Mouse (Mus musculus) stomach, postnatal 0 days (tissue): ENCODE measurements around the gene Kif1b. TPM values are rescaled to one million over a fixed set of nuclear protein-coding genes. Genes with fewer than 3 reads are reported as not detected.

Experiments
- ATAC-seq: fragments of 200-750 bp; cut with Nextera tagmentation; 2 replicates; pipeline ENCODE4 v1.8.0; 2017; ENCODE audit not compliant: low FRiP score, low TSS enrichment
- DNase-seq: peaks from one replicate; pipeline ENCODE4 v3.0.0-alpha.2; 2016; ENCODE audit warnings: low spot score
- H3K27ac ChIP-seq: fragments of 300-500 bp; sonication (generic); replicated peaks from 2 replicates; pipeline ENCODE4 v1.5.1; 2014; ENCODE audit warnings: mild to moderate bottlenecking, control low read depth
- H3K27me3 ChIP-seq: fragments of 300-500 bp; sonication (generic); 2 replicates; pipeline ENCODE4 v1.6.1; 2014; ENCODE audit warnings: low read length; ENCODE audit not compliant: control insufficient read depth, insufficient read depth
- H3K36me3 ChIP-seq: fragments of 300-500 bp; sonication (generic); 2 replicates; pipeline ENCODE4 v1.6.1; 2014; ENCODE audit warnings: low read length, mixed read lengths; ENCODE audit not compliant: control insufficient read depth, insufficient read depth
- H3K4me1 ChIP-seq: fragments of 300-500 bp; sonication (generic); replicated peaks from 2 replicates; pipeline ENCODE4 v1.6.1; 2014; ENCODE audit warnings: antibody characterized with exemption; ENCODE audit not compliant: control insufficient read depth, insufficient read depth
- H3K4me2 ChIP-seq: fragments of 300-500 bp; sonication (generic); replicated peaks from 2 replicates; pipeline ENCODE4 v1.6.1; 2014; ENCODE audit warnings: low read depth, mild to moderate bottlenecking, control low read depth, moderate library complexity
- H3K4me3 ChIP-seq: fragments of 300-500 bp; sonication (generic); 2 replicates; pipeline ENCODE4 v1.5.1; 2014; ENCODE audit warnings: low read depth, low read length, control low read depth
- H3K9ac ChIP-seq: fragments of 300-500 bp; sonication (generic); 2 replicates; pipeline ENCODE4 v1.6.1; 2014; ENCODE audit warnings: mild to moderate bottlenecking, low read length, control low read depth, mixed read lengths
- H3K9me3 ChIP-seq: fragments of 300-500 bp; sonication (generic); 2 replicates; pipeline ENCODE4 v1.6.1; 2016; ENCODE audit warnings: low read length; ENCODE audit not compliant: control insufficient read depth
- CTCF ChIP-seq: IDR thresholded peaks from 2 replicates; pipeline ENCODE4 v1.5.1; 2016; ENCODE audit warnings: antibody characterized with exemption, low read depth, mild to moderate bottlenecking, moderate library complexity
- EP300 ChIP-seq: optimal IDR thresholded peaks from 2 replicates; pipeline ENCODE3; 2016; ENCODE audit warnings: antibody characterized with exemption
- WGBS: fragments of 180-500 bp; shearing (Covaris S2); extraction: QIAGEN DNeasy Blood & Tissue Kit; methylation state at CpG from one replicate; pipeline ENCODE4 v1.1.7; 2014; 5-methylcytosine and 5-hydroxymethylcytosine counted together
- polyA plus RNA-seq: library from polyadenylated mRNA; unstranded; fragments of >200 nt; fragmentation: Nextera tagmentation; extraction: Ambion mirVana; gene quantifications from 2 replicates; pipeline ENCODE4 v1.2.1, GENCODE M21; 2015

The Kif1b gene
- polyA plus RNA-seq, 1 experiment from 2014 or later = 23.9 TPM

DNA sequence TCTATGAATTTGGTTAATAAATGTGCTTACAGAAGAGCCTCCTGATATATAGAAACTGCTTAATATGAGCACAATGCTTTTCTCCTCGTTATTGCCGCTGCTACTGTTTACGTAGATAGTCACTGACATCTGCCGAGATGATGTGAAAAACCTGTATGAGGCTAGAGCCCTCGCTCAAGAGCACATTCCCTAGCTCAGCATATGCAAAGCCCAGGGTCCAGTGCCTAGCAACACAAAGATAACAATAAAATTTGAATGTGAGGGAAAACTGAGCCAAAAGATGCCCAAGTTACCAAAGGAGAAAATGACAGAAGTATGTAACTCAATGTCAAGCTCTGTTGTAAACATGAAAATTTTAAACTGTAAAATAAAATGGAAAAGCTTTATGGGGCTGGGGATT, 4.0 kb downstream of the Kif1b start:
- H3K9ac ChIP-seq = no peak overlapping the region
- DNase-seq (no peak), ATAC-seq (no peak)
- 41% methylated on average over 5 of the region's 5 CpGs for WGBS
- no peak overlapping the region for H3K4me3 ChIP-seq
- H3K4me2 ChIP-seq = no peak overlapping the region
- peaks cover 5% of the 10 kb centered on the region for H3K4me1 ChIP-seq
- no peak overlapping the region for H3K27ac ChIP-seq
- no peak for TF ChIP-seq EP300
- no peak for TF ChIP-seq CTCF
- H3K36me3 ChIP-seq = no peaks in the 10 kb centered on the region
- H3K9me3 ChIP-seq = no peaks in the 10 kb centered on the region
- no peaks in the 10 kb centered on the region for H3K27me3 ChIP-seq

DNA sequence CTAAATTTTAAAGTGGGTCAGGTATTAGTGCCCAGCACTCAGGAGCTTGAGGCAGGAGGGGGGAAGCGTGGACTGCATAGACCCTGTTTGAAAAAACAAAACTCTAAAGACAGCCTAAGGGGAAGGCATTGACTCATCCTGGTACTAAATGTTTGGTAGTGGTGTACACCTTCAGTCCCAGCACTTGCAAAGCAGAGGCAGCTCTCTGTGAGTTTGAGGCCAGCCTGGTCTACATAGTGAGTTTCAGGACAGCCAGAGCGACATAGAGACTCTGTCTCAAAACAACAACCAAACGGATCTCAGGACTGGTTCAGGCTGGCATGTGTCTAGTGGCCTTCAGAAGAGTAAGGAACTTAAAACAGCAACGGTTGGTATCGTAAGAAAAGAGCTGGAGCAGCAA, 4.7 kb downstream of the Kif1b start:
- 62% methylated on average over 5 of the region's 5 CpGs for WGBS
- Histone ChIP-seq H3K4me1 (peaks cover 5% of the 10 kb centered on the region), H3K27me3 (no peaks in the 10 kb centered on the region), H3K4me2 (no peak overlapping the region), H3K9me3 (no peaks in the 10 kb centered on the region), H3K36me3 (no peaks in the 10 kb centered on the region), H3K27ac (no peak overlapping the region), H3K4me3 (no peak overlapping the region), H3K9ac (no peak overlapping the region)
- TF ChIP-seq CTCF (no peak), EP300 (no peak)
- DNase-seq = no peak
- no peak for ATAC-seq

DNA sequence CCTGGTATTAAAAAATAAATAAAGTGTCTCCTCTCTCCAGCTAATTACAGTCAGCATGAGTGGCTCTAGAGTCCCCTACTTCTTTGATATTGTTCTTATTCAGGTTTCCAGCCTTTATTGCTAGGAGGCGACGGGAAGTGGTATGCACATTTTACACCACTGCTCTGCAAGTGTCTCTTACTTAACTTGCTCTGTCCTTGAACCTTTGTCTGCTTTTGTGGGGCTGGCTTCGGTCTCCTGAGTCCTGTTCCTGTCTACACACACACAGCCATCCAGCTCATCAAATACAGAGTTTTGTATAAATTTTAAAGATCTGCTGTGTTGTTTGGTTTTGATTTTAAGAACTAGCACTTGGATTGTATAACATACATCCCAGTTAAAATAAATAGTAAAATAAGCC, 5.4 kb downstream of the Kif1b start:
- TF ChIP-seq EP300 = no peak
- TF ChIP-seq CTCF = no peak
- no peak for DNase-seq
- Histone ChIP-seq H3K9ac (no peak overlapping the region), H3K4me3 (no peak overlapping the region), H3K4me1 (peaks cover 5% of the 10 kb centered on the region), H3K27me3 (no peaks in the 10 kb centered on the region), H3K27ac (0 out of 2 replicates have a peak overlapping the region, but pooled peaks have one; percentile 24), H3K36me3 (no peaks in the 10 kb centered on the region), H3K9me3 (no peaks in the 10 kb centered on the region), H3K4me2 (no peak overlapping the region)
- ATAC-seq = no peak
- 46% methylated on average over 3 of the region's 3 CpGs for WGBS

DNA sequence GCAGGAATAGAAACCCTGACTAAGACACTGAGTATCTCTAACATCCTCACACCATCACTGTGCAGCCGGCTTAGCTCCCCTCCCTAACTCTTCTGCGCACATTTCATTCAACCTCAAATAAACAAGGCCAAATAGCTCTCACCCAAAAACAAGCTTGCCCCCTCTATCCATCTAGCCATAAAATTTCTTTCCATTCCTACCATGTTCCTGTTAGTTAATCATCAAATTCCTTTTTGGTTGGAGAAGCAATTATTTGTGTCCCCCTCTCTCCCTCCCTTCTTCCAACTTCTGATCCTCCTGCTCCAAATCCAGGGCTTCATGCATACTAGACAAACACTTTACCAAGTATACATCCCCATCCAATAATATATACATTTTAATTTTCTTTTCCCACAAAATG, 11.0 kb downstream of the Kif1b start:
- Histone ChIP-seq H3K36me3 (no peaks in the 10 kb centered on the region), H3K4me3 (no peak overlapping the region), H3K9ac (no peak overlapping the region), H3K27me3 (no peaks in the 10 kb centered on the region), H3K9me3 (no peaks in the 10 kb centered on the region), H3K27ac (no peak overlapping the region), H3K4me1 (no peaks in the 10 kb centered on the region), H3K4me2 (no peak overlapping the region)
- TF ChIP-seq EP300 (no peak), CTCF (no peak)
- no peak for DNase-seq
- 59% methylated on average over 2 of the region's 2 CpGs for WGBS
- no peak for ATAC-seq

DNA sequence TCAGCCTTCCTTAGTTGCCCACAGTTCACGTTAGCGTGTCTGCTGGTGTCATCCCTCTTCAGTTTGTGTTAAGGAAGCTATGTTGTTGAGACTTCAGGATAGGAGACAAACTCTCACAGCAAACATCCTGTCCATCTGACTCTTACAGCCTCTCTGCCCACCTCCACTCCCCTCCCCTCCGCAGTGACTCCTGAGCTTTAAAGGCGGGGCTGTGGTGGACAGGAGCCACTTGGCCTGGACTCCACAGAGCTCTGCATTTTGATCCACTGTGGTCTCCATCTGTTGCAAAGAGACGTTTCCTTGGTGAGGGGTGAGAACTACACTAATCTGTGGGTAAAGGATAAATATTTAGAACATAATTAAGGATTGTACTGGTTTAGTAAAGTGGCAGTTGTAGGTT, 14.5 kb downstream of the Kif1b start:
- DNase-seq (no peak), ATAC-seq (no peak)
- Histone ChIP-seq H3K27ac (no peak overlapping the region), H3K4me3 (no peak overlapping the region), H3K9ac (no peak overlapping the region), H3K4me2 (no peak overlapping the region), H3K9me3 (no peaks in the 10 kb centered on the region), H3K27me3 (no peaks in the 10 kb centered on the region), H3K36me3 (no peaks in the 10 kb centered on the region), H3K4me1 (no peaks in the 10 kb centered on the region)
- WGBS = 52% methylated on average over 5 of the region's 5 CpGs
- TF ChIP-seq EP300 = no peak
- no peak for TF ChIP-seq CTCF

DNA sequence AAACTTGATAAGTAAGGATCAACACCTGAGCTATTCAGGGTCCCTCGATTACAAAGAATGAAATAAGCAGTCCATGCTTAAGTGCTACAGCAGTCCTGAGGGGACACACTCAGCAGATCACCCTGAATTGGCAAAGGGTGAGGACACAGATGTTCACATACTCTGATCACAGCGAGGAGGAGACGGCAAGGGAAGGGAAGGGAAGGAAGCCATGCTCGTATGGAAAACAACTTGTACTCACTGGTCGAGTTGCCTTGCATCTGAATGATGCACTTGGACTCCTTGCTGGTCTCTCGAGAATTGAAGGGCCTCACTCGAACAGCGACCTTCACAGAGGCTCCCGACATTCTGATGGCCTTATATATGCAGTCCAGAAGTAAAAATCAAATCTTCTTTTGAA, 16.4 kb downstream of the Kif1b start:
- Histone ChIP-seq H3K36me3 (no peaks in the 10 kb centered on the region), H3K4me3 (no peak overlapping the region), H3K27me3 (no peaks in the 10 kb centered on the region), H3K27ac (no peak overlapping the region), H3K4me2 (no peak overlapping the region), H3K9ac (no peak overlapping the region), H3K4me1 (no peaks in the 10 kb centered on the region), H3K9me3 (no peaks in the 10 kb centered on the region)
- no peak for ATAC-seq
- WGBS = 78% methylated on average over 9 of the region's 9 CpGs
- TF ChIP-seq CTCF (no peak), EP300 (no peak)
- no peak for DNase-seq
